Mouse (Mus musculus) leukemia stem cell, adult 10-12 weeks (primary cell): ENCODE data around the gene Gm3029. TPM values are rescaled to one million over a fixed set of nuclear protein-coding genes. Genes with fewer than 3 reads are reported as not detected.

Experiments used
- polyA plus RNA-seq: library from polyadenylated mRNA; stranded (reverse); fragments of >175 nt; gene quantifications from 2 replicates; pipeline ENCODE4 v1.2.3, GENCODE M21; 2012; ENCODE audit warnings: low replicate concordance

Gene Gm3029
- polyA plus RNA-seq = not detected in 2 replicates

GRCm38 (mm10) chr14:3931456-3931855, at the start of gene Gm3029:
Gm3029 (plus strand) TSS chr14:3931756.

DNA sequence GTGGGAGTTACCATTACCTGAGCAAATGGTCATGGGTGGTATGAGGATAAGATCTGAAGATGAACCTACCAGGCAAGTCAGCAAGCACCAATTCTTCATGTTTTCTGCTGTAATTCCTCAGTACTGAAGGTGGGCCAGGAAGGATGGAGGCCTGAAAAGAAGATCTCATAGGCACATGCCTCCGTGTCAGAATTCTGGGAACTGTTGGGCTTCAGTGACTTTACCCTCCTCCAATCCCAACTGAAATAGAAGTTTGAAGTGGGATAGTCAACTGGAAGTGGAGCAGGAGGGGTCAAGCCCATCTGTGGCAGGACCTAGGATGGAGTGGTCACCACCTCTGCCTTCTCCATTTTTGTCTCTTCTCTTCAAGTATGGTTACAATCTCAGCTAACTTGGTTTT, 47.7 kb upstream of the Gm3029 start, which contains the start of gene Gm2916:
TSS of gene Gm2916 (plus strand) at position 301 of the 400 bp plus-strand sequence.

GRCm38 (mm10) chr14:3963247-3963646, 31.7 kb downstream of the Gm3029 start, which contains the start of gene Gm3095:
Gm3095 (plus strand) TSS chr14:3963547.

Other genes with a start within 250 kb of the Gm3029 start
- not detected in 2 replicates for gene Gm3043, start 243.0 kb upstream of the Gm3029 start, polyA plus RNA-seq
- not detected in 2 replicates for gene Gm3002, start 121.7 kb upstream of the Gm3029 start, polyA plus RNA-seq
- not detected in 2 replicates for gene Gm3033, start 85.5 kb upstream of the Gm3029 start, polyA plus RNA-seq
- gene Gm2916, start 47.6 kb upstream of the Gm3029 start, polyA plus RNA-seq = not detected in 2 replicates
- not detected in 2 replicates for gene Gm3095, start 31.8 kb downstream of the Gm3029 start, polyA plus RNA-seq
- gene Gm3099, start 66.6 kb downstream of the Gm3029 start, polyA plus RNA-seq = not detected in 2 replicates
- gene Gm5796, start 92.2 kb downstream of the Gm3029 start, polyA plus RNA-seq = not detected in 2 replicates
- not detected in 2 replicates for gene Gm3115, start 152.4 kb downstream of the Gm3029 start, polyA plus RNA-seq
- gene Gm8108, start 178.8 kb downstream of the Gm3029 start, polyA plus RNA-seq = not detected in 2 replicates
- gene Gm3127, start 233.3 kb downstream of the Gm3029 start, polyA plus RNA-seq = not detected in 2 replicates